Mouse (Mus musculus): ENCODE data around the gene Clip1.

The Clip1 gene

DNA sequence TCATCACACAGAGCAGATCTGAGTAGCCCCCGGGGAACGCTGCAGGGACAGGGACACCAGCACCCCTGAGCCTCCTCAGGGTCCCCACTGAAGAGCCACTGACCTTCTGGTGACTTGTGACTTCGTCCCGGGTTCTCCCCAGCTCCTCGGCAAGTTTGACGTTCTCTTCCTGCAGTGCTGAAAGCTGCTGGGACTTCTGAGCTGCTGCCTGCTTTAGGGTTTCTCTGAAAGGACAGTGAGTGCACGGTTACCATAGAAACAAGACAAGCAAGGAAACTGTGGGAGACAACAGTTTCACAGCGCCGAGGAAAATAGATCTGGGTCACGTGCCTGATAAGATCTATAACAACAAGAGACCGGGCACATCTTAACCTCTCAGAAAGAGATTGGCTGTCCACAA lies 80.9 kb downstream of the Clip1 start:
- DNase-seq (ENCODE audit: low spot score) = peak; percentile 53

DNA sequence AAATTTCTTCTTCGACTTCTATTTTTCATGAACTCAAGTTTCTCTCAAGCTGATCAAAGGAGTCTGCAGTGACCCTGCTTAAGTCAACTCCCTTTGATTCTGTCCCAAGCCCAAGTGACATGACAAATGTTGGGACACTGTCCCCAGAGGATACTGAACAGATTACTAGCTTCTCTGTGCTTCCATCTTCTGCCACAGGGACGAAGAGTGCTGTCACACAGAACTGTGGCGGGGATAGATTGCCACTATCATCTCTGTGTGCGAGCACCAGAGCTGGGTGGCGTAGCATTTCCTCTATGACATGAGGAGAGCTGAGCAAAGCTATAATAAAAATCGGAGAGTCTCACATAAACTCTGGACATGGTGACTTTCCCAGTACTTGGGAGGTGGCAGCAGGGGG lies 82.2 kb downstream of the Clip1 start:
- DNase-seq (ENCODE audit: low spot score) = no peak

DNA sequence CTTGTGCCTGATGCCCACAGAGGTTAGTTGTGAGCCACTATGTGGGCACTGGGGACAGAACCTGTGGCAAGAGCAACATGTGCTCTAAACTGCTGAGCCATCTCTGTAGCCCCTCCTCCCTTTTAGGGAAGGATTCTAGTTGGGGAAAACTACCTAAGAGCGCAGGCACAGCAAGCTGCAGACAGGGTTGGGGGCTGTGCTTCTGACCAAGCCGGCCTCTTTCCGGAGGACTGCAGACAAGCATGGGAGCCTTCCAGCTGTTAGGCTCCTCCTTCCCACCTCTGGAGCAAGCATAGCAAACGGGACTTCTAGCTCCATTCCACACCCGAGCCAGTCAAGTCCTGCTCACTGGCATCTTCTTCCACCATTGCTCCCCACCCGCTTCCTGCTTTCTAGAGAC lies 85.1 kb downstream of the Clip1 start:
- DNase-seq (ENCODE audit: low spot score) = no peak

DNA sequence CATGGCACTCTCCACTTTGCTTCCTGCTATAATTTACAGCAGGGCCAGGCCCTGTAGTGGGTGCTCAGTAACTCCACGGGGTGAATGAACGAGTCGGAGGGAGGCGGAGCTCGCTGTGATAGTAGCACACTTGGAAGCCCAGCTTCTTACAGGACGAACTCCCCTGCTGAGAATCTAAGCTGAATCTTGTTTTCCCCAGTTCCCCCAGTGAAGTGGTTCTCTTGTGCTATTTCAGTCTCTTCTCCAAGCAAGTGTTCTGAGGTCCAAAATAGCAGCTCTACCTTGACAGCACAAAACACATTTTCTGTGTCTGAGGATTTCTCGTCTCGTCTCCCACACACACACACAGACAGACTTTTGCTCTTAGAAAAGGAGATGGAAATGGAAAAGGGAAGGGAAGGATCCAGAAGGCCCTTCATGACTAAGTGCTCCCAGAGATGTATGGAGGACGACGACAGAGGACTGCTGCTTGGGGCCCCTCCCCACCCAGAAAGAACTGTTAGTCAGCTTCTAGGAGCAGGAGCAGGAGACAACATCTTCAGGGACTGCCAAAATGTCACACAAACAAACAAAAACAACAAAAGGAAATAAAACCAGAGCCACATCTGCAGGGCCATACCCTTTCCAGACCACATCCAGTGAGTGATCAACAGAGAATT lies 90.7 kb downstream of the Clip1 start:
- no peak for DNase-seq (ENCODE audit: low spot score)

DNA sequence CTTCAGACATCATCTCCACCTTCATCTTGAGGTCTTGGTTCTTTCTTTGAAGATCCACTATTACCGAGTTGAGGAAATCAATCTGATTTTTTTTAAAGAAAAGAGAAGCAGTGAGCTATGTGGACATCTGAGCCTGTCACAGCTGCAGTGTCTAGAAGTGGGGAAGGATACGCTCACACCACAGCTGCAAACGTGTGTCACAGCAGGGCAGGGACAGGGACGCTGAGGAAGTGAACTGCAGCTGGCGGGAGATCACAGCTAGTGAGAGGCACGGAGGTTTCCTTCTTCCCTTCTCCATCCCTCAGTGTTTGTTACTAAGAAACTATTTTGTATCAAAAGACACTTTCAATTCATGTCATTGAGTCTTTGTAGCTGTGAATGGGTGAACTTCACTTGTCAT lies 104.4 kb downstream of the Clip1 start:
- DNase-seq (ENCODE audit: low spot score) = no peak

DNA sequence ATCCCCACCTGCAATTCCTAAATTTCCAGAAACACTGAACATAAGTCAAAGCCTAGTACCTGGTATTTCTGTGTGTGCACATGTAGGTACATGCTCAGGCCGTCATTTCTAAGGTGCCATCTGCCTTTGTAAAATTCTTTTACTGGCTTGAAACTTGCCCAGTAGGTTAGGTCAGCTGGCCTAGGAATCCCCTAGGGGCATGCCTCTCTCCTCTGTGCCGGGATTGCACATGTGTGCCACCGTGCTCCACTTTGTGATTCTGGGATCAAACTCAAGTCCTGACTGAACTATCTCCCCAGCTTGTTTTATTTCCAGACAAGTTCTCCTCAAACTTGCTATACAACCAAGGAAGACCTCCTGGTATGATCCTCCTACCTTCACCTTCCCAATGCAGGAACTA lies 107.7 kb downstream of the Clip1 start:
- DNase-seq (ENCODE audit: low spot score) = no peak

DNA sequence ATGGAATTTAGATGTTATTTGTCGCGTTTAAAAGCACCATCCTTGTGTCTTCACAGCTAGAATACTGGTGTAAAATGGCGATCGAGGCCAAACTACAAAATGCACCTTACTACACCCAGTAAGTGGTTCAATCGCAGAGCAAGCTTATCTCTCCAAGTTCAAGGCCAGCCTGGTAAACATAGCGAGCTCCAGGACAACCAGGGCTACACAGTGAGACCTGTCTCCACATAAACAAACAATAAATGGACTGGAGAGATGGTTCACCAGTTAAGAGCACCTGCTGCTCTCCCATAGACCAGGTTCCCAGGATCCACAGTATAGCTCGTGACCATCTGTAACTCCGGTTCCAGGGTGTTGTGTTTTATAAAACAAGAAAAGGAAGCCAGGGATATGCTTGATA lies 111.1 kb downstream of the Clip1 start:
- no peak for DNase-seq (ENCODE audit: low spot score)

DNA sequence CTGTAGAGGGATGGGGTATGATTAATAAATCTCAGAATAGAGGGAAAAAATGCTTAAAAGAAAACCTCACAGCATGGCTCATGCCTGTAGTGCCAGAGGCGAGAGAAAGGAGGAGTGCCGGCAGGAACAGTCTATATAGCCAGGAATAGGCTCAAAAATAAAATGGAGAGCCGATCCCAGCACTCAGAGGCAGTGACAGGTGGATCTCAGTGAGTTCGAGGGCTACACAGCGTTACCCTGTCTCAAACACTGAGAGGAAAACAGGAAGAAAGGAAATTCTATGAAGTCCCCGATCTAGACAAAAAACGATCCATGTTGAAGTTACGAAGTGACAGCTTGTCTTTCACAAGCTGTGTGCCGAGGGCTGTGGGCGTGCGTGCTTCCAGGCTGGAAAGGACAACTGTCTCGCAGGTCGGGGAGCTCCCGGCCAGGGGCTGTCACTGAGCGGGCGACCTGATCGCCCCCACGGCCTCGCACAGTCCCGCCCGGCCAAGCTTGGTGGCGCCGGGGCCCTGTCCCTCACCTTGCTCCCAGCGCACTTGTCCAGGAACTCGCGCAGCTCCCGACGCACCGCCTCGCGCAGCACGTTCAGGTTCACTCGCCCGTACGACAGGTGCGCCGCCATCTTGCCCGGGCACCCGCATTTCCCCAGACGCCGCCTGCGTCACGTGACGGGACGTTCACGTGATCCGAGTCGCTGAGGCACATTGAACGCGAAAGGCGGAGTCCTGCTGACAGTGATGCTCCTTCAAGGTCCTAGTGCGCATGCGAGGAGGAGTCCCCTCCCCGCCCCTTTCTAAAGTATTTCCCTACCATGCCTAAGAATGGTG lies 111.8 kb downstream of the Clip1 start, which contains the start of gene Vps33a:
TSS of gene Vps33a (minus strand) at position 682 of the 830 bp plus-strand sequence.
- peak; percentile 97 for DNase-seq (ENCODE audit: low spot score)

DNA sequence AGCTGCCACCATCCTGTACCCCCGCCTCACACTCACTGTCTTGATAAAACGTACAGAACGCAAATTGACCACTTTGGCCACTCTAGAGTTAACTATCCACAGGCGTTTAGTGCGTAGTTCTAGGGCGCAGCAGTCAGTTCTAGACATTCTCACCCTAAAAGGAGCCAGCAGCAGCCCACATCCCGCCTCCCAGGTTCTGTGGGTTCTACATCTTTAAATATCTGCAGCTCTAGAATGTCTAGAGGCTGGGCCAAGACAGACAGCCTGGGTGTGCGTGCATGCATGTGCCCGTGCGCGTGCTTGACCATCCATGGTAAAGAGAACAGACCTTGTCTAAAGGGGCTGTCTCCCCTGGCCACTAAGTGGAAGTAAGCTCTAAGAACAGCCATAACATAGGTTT lies 123.3 kb downstream of the Clip1 start:
- DNase-seq (ENCODE audit: low spot score) = no peak

DNA sequence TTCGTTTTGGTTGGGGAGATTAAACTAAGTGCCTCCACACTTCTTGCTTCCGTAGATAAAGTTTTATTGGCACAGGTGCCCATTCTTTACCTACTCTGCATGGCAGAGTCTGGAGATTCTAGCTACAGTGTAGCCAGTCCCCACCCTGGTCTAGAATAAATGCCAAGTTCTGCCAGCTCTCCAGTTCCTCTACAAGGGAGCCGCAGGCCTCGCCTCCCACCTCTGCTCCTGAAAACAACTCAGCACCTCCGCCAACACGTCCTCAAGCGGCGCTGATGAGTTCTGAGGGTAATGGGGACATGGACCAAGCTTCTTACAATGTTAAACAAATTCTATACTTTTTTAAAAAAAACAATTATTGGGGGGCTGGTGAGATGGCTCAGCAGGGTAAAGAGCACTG lies 124.8 kb downstream of the Clip1 start:
- DNase-seq (ENCODE audit: low spot score) = no peak

DNA sequence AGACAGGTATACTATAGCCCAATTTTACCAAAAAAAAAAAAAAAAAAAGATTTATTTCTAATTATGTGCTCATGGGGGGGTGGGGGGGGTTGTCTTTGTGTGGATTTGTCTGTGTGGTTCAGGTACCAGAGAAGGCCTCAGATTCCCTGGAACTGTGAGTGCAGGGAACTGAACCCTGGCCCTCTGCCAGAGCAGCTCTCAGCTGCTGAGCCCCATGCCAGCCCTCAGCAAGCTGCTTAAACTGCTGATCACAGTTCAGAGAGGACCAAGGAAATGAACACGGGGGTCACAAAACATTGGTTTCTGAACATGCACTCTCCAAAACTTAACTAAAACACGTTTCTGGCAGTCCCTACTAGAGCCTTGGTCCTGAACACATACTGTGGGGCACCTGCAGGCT lies 128.0 kb downstream of the Clip1 start:
- no peak for DNase-seq (ENCODE audit: low spot score)

DNA sequence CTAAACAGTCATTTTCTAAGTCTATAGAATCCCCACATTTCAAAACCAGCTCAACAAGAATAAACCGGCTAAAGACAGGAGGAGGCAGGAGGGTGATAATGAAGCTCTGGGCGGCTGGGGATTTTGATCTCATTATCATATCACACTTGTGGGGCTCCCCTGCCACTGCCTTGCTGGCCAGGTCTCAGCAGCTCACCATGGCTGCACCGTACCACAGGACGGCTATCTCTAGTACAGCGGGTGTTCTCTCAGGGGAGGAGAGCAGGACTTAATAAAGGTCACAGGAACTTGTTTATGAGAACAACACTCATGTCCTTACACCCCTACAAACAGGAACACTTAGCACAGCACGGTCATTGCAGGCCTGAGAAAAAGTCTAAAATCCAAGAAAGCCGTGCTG lies 128.7 kb downstream of the Clip1 start:
- no peak for DNase-seq (ENCODE audit: low spot score)

DNA sequence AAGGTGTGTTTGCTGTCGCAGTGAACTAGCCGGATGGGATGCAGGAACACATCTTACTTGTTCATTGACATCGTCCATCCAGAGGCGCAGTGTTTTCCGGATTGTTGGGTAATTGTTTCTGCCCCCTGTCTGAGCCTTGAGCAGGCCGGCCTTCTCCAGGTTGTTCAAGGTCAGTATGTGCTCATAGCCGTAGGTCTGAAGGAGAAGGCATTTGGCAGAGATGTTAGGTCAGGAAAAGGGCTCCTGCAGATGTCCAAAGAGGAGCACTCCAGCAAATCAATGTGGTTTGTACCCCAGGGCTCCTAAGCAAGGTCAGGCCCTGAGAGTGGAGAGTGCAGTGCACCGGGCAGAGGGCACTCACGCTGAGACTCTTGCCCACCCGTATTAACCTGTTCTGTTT lies 150.6 kb downstream of the Clip1 start:
- DNase-seq (ENCODE audit: low spot score) = peak; percentile 45

DNA sequence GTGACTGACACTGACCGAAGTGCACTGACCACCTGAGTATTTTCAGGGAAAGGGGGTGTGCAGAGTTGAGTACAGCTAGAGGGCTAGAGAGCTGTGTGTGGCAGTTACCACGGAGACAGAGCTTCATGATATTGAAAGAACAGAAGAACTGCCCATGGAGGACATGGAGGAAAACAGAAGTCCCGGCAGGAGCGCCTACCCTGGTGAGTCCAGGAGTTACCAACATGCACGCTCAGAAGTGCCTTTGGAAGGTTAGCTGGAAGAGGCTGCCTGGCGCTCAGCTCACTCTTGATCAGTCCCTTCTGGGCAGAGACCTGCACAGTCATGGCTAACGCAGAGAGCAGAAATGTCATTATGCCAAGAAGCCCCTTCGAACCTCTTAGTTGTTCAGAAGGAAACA lies 154.4 kb downstream of the Clip1 start:
- no peak for DNase-seq (ENCODE audit: low spot score)

DNA sequence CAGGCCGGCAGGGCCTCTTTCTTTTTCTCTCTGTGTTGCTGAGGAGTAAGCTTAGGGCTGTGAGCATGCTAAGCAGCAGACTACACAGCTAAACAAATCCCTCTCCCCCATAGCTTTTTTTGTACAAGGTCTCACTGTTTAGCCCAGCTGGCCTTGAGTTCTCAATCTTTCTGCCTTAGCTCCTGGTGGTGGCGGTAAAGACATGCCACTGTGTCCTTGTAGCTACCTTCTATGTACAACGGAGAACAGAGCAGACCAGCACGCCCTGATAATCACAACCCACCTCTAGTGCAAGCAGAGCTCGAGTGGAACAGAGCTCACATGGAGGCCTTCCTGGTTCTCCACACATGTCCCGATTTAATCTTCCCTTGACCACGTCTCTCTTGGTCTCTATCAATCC lies 155.8 kb downstream of the Clip1 start:
- peak; percentile 68 for DNase-seq (ENCODE audit: low spot score)
